Mouse (Mus musculus) thymus, postnatal 10 days (tissue): ENCODE measurements at regions not wholly inside any gene's neighbourhood (a gene's known extent, or its start where the extent isn't known, plus 50 kb on each side); places are given as distances from the start of the nearest gene placed in this dataset.
A peak's percentile ranks its signal among the peaks of the same experiment; 100 is the strongest.

Experiments
- DNase-seq, 2 experiments: peaks; one replicate each; pipeline ENCODE4 v3.0.0; 2021; ENCODE audit warnings: low spot score in 2 of 2

GRCm38 (mm10) chr13:107700268-107701139, 343.7 kb upstream of the Smim15 start:
- DNase-seq = no peak

GRCm38 (mm10) chr13:107699251-107699650, 345.0 kb upstream of the Smim15 start:
- DNase-seq = no peak

GRCm38 (mm10) chr13:107698345-107698744, 345.9 kb upstream of the Smim15 start:
- DNase-seq = no peak

DNA sequence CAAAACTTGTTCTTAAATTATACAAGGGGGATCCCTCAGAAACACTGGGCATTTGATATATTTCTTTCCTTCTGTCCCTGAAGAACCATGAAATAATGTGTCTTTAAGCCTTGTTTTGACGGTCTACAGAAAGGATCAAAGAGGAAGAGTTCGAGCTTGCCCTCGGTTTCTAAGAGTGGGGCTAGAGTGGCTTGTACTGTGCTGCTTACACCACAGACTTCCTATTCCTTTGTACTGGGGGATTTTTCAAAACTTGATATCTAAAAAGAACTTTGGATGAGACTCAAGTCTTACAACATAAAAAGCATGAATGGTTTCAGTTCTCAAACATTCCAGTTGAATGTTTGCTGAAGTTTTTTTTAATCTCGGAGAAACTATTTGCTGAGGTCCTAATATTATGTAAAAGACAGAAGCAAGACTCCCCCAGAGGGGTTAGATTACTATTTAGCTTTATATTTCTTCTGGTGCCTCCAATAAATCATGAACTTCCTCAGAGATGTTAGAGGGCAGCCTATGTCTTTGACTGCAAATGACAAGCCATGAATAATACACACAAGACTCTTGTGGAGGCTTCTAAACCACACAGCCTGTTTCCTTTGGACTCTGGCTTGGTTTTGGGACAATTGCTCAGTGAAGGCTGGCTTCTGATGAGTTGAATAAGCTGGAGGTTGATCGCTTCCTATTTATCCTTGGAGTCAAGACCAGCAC, 352.0 kb upstream of the Smim15 start:
- DNase-seq = no peak

DNA sequence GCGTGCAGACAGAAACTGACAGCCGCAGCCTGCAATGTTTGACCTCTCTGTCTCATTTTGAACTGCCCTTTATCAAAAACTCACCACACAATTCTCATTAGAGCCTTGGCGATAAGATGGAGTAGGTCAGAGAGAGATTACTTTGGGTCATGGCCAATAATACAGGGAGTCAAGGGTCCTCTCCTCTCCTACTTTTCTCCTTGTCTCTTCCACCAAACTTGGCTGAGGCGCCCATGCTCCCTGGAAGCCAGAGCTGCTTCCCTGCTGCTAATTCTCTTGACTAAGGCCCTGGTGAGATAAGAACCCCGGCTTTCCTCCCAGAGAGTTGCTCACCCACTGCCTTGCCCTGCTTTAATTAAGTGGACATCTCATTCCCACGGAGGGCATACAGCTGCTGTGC, 355.3 kb upstream of the Smim15 start:
- DNase-seq = no peak

DNA sequence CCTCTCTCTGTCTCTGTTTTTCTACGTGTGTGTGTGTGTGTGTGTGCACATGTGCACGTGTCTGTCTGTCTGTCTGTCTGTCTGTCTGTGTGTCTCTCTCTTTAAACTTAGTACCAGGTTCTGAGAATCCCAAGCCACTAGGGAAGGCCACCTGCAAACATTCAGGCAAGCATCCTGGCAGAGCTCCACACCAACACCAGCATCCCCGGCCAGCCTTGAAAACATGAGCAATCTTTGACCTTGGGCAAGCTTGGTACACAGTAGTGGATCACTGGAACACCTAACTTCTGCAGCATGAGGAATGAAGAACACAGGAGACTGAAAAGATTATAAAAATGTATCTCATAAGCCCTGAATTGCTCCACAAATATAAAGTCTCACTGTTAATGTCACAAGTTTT, 359.0 kb upstream of the Smim15 start:
- DNase-seq = no peak

- DNase-seq = no peak
Observed at GRCm38 (mm10) chr13:107683909-107684308, 360.3 kb upstream of the Smim15 start.

- no peak for DNase-seq
Observed at GRCm38 (mm10) chr13:107681719-107682118, 362.5 kb upstream of the Smim15 start.

GRCm38 (mm10) chr13:107678860-107679259, 365.4 kb upstream of the Smim15 start:
- no peak for DNase-seq

GRCm38 (mm10) chr13:107677091-107677470, 367.2 kb upstream of the Smim15 start:
- DNase-seq = no peak

- no peak for DNase-seq
Observed at GRCm38 (mm10) chr13:107676310-107677090, 367.7 kb upstream of the Smim15 start.

- no peak for DNase-seq
Observed at GRCm38 (mm10) chr13:107672166-107672565, 372.1 kb upstream of the Smim15 start.

GRCm38 (mm10) chr13:107668509-107668908, 375.7 kb upstream of the Smim15 start:
- no peak for DNase-seq

DNA sequence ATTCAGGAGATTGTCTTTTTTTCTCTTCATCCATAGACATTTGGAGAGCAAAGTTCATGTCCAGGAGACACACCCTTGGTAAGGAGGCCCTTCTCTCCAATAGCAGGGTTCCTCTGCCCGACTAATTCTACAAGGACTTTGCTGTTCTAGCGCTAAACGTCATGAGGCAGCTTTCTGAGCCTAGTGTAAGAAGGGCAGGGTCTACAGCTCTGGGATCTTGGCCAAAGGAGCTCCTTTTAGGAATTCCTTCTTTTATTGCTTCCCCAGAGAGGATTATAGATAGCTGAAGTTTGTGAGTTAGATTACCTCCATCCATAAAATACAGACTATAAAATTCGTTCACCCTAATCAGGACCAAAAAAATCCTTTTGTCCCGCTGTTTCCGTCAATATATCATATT, 378.5 kb upstream of the Smim15 start:
- DNase-seq = no peak

DNA sequence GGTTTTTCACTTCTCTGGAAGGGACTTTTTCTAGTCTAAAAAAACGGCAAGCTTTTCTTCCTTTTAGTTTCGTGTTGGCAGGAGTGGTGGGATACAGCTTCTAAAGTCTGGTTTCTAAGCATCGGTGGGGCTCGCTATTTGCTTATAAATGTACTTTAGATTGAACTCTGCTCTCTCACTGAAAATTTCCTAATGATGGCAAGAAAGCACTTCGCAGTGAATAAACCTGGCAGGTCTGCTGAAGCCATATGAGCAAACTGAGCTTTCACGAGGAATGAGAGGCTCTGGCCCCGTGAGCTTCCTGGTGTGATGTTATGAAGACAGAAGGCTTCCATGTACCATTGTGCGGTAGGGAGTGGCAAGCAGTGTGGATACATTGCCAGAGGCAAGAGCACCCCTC, 380.0 kb upstream of the Smim15 start:
- DNase-seq = no peak

DNA sequence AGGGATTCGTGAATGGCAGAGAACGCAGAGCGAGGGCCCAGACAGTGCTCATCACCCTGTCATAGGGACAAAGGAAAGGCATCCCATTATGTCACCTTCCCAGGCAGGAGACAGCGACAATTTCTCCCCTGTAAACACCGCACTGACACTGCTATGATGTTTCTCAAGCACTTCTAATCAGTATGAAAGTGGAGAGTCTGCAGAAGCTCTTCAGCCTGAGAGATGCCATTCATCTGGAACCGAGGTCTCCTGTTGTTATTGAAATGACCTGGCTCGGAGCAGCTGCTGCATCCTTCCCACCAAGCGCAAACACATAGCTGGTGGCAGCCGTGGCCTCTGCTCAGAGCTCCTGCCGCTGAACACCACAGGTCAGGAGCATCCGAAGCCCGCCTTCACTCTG, 380.5 kb upstream of the Smim15 start:
- no peak for DNase-seq

GRCm38 (mm10) chr13:107661414-107661813, 382.8 kb upstream of the Smim15 start:
- DNase-seq = no peak

- peak in 1 of 2 experiments; percentile 7 for DNase-seq
Observed at GRCm38 (mm10) chr13:107645865-107646645, 398.2 kb upstream of the Smim15 start.

DNA sequence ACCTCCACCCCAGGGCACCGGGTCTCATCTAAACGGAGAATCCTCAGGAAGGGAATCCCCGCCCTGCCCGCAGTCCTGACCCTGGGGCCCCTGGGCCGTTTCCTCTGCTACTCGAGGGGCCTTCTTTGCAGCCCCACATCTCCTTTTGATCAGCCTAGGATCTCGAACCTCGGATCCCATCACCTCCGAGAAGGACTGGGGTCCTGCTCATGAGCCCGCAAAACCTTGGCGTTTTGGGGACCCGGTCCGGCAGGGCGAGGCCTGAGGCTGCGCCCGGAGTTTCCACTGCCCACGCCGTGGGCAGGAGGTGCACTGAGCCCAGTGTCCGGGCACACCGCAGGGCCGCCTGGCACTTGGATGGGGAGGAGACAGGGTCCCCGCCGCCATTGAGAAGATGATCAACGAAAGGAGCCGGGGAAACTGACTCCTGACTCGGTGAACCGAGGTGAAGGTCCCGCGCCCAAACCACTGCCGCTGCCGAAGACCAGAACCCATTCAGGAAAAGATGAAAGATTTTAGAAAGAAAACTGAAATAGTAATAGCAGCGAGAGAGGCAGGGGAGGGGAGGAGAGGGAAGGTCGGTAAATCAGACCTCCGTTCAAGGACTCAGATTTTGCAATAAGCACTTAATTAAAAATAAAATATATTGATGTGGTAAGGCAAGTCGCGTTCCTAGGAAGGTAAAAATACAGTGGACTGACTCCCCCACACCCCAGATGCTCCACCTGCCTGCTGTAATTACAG, 399.0 kb upstream of the Smim15 start:
- DNase-seq = no peak

DNA sequence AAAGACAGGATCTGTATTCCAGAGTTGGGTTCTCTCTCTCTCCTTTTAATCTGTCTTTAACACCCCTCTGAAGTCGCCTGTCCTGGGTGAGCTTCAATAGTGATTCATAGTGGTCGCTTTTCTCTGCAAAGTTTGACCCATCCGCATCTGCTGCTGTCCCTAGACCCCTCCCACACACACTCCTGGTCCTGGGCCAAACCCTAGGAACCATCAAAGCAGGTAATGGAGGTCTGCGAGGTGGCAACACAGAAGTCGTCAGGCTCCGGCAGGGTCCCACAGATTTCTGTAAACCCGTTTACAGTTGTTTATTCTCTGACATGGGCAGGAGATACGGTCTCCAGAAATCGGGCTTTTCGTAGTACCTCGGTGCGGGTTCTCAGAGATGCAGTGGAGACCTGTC, 399.5 kb upstream of the Smim15 start:
- no peak for DNase-seq
